Mouse (Mus musculus): Measurements from ENCODE around the gene Bhlhe41.

Bhlhe41 gene

GRCm38 (mm10) chr6:145845611-145846010 lies 19.7 kb downstream of the Bhlhe41 start:
- no peak for DNase-seq (ENCODE audit: low spot score in 2 of 2)

- DNase-seq (ENCODE audit: low spot score in 2 of 2), result no peak
Measured at GRCm38 (mm10) chr6:145835359-145835758, 30.0 kb downstream of the Bhlhe41 start.

- DNase-seq (ENCODE audit: low spot score in 2 of 2), result no peak
Measured at GRCm38 (mm10) chr6:145832927-145833326, 32.4 kb downstream of the Bhlhe41 start.

- DNase-seq (ENCODE audit: low spot score in 2 of 2), result no peak
Measured at GRCm38 (mm10) chr6:145830617-145831016, 34.7 kb downstream of the Bhlhe41 start.

GRCm38 (mm10) chr6:145830117-145830516 lies 35.2 kb downstream of the Bhlhe41 start:
- DNase-seq (ENCODE audit: low spot score in 2 of 2), result peak; percentile 52 to 68

- DNase-seq (ENCODE audit: low spot score in 2 of 2), result no peak
Measured at GRCm38 (mm10) chr6:145829062-145829835, 36.1 kb downstream of the Bhlhe41 start.

GRCm38 (mm10) chr6:145826305-145826704 lies 39.1 kb downstream of the Bhlhe41 start:
- DNase-seq (ENCODE audit: low spot score in 2 of 2), result no peak

DNA sequence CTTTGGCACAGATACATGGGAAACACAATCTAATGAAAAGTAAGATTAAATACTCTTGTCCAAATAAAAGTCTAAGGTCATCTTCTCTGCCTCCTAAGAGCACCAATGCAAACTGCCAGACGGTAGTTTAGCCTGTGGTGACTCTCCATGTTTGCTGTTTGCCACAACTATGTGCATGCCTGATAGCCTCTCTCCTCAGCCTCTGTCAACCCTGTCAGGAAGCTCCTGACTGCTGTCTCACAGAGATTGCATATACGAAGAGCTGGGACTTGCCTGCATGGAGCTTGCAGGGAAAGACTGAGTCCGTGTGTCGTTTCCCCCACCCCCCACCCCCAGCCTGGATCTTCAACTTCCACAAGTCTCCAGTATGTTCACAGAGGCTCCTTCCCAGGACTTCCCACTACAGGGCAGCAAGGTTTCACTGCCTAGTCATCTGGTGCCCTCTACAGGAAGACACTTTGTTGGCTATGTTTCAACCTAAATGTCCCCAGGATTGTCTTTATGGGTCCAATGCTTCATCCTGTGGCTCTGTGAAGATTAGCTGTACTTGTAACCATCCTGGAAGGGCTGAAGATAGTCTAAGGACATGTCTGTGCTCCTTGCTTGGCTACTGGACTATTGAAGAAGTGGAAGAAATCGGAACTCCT lies 41.6 kb downstream of the Bhlhe41 start:
- no peak for DNase-seq (ENCODE audit: low spot score in 2 of 2)

GRCm38 (mm10) chr6:145823103-145823502 lies 42.3 kb downstream of the Bhlhe41 start:
- no peak for DNase-seq (ENCODE audit: low spot score in 2 of 2)

DNA sequence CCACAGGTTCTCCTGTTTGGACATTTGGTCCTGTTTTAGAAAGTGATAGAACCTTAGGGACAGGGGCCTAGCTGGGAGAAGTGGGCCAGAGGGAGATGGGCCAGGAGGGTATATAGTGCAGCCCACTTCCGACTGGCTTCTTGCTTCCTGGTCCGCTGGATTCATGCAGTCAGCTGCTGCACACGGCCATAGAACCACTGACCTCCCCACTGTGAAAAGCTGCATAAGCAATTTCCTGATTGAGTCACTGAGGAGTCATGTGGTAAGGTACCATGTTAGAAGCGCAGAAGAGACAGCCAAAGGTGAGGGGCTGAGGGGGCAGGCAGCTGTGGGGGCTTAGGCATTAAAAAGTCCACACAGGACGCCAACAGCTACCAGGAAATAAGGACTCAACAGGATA lies 43.1 kb downstream of the Bhlhe41 start:
- DNase-seq (ENCODE audit: low spot score in 2 of 2), result no peak

DNA sequence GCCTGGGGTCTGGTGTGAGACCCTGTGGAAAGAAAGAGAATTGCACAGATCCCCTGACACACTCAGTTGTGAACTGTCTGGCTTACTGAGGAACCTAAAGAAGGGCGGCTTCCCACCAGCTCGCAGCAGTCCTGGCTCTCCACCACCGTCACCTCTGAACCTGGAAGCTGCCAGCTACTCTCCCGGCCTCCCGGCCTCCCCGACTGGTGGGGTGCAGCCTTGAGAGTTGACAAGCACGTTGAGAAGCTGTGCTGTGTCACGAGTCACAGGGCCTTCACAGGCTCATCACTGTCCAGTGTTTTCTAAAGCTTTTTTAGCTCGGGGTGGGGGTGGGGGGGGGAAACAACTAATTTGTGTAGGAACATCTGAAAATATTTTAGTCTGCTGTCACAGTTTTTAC lies 46.2 kb downstream of the Bhlhe41 start:
- no peak for DNase-seq (ENCODE audit: low spot score in 2 of 2)

GRCm38 (mm10) chr6:145815200-145815599 lies 50.2 kb downstream of the Bhlhe41 start:
- no peak for DNase-seq (ENCODE audit: low spot score in 2 of 2)

DNA sequence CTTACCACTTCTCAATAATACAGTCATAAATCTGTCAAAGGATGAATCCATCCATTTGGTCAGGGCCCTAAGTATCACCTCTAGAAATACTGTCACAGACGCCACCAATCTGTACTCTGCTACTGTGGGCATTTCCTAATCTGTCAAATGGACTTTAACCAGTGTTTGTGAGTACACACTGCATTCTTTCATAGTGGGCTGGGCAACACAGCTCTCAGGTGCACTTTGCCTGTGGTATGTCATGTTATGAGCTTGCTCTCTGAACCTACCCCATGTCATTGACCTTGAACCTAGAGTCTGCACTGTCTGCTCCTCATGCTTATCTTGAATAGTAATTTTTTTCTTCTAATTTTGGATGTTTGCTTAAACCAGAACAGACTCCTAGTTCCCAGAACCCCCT lies 54.2 kb downstream of the Bhlhe41 start:
- no peak for DNase-seq (ENCODE audit: low spot score in 2 of 2)

DNA sequence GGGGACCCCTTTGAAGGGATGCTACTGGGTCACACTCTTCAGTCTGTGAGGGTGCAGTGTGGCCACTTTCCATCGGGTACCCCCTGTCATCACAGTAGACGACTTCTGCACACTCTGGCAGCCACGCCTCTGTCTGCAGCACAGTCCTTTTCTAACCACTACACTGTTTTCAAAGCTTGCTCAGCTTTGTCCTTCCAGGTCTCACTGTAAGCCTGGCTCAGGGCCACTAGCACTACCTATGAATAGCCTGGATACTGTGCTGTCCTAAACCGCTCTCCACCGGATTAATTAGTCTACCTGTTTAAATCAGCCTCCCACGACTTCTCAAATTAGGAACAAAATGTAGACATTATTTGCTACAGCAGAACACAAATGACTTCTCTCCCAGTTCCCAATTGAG lies 55.3 kb downstream of the Bhlhe41 start:
- no peak for DNase-seq (ENCODE audit: low spot score in 2 of 2)

- no peak for DNase-seq (ENCODE audit: low spot score in 2 of 2)
Measured at GRCm38 (mm10) chr6:145809566-145809965, 55.8 kb downstream of the Bhlhe41 start.
